Mouse (Mus musculus): ENCODE results near the gene Ces3b. TPM values are rescaled to one million over a fixed set of nuclear protein-coding genes. Genes with fewer than 3 reads are reported as not detected.

Ces3b gene
- total RNA-seq, 2 experiments from 2014 or later, result not detected

Other genes starting within 250 kb of the Ces3b start
- not detected for gene Ces2c, start 236.7 kb upstream of the Ces3b start, total RNA-seq (2021)
- gene Ces2e, start 157.5 kb upstream of the Ces3b start, total RNA-seq (2021), result 1 to 10 TPM; 1.6 to 2.2 TPM
- not detected for gene Ces2f, start 136.4 kb upstream of the Ces3b start, total RNA-seq (2021)
- 1 to 10 TPM; 3.2 to 5.0 TPM for gene Ces2g, start 122.0 kb upstream of the Ces3b start, total RNA-seq (2021)
- gene Ces2h, start 82.9 kb upstream of the Ces3b start, total RNA-seq (2021), result not detected
- not detected for gene Ces3a, start 35.2 kb upstream of the Ces3b start, total RNA-seq (2021)
- not detected for gene Ces4a, start 48.0 kb downstream of the Ces3b start, total RNA-seq (2021)
- 10 to 100 TPM; 19.6 to 21.7 TPM for gene Cbfb, start 86.9 kb downstream of the Ces3b start, total RNA-seq (2021)
- 10 to 100 TPM; 18.1 to 19.4 TPM for gene D230025D16Rik, start 141.4 kb downstream of the Ces3b start, total RNA-seq (2021)
- gene B3gnt9, start 171.4 kb downstream of the Ces3b start, total RNA-seq (2021), result 1 to 10 TPM; 3.3 TPM
- 1 to 10 TPM; 4.9 to 5.8 TPM for gene Tradd, start 180.9 kb downstream of the Ces3b start, total RNA-seq (2021)
- 1 to 10 TPM; 2.9 to 3.0 TPM for gene Fbxl8, start 180.9 kb downstream of the Ces3b start, total RNA-seq (2021)
- gene Hsf4, start 186.0 kb downstream of the Ces3b start, total RNA-seq (2021), result 1 to 10 TPM; 4.6 to 4.7 TPM
- gene Nol3, start 192.4 kb downstream of the Ces3b start, total RNA-seq (2021), result 10 to 100 TPM; 22.1 to 25.7 TPM
- 1 to 10 TPM; 1.1 to 1.6 TPM for gene 4931428F04Rik, start 206.1 kb downstream of the Ces3b start, total RNA-seq (2021)
- 1 to 10 TPM; 2.9 to 3.0 TPM for gene Exoc3l, start 212.3 kb downstream of the Ces3b start, total RNA-seq (2021)
- 10 to 100 TPM; 21.6 TPM for gene E2f4, start 213.9 kb downstream of the Ces3b start, total RNA-seq (2021)
- 1 to 10 TPM in 1 of 2 experiments, under 1 TPM in 1; 0.60 to 1.6 TPM for gene Elmo3, start 221.8 kb downstream of the Ces3b start, total RNA-seq (2021)
- under 1 TPM; 0.59 to 0.60 TPM for gene Lrrc29, start 242.5 kb downstream of the Ces3b start, total RNA-seq (2021)
- gene Tmem208, start 242.6 kb downstream of the Ces3b start, total RNA-seq (2021), result 10 to 100 TPM; 24.3 to 26.6 TPM

Data from heart, adult 18-20 months (tissue).